Mouse (Mus musculus) stomach, embryonic 16.5 days (tissue): ENCODE measurements around the gene Epha3. TPM values are rescaled to one million over a fixed set of nuclear protein-coding genes. Genes with fewer than 3 reads are reported as not detected.

Source experiments
- ATAC-seq: fragments of 200-750 bp; cut with Nextera tagmentation; 2 replicates; pipeline ENCODE4 v1.8.0; 2017; ENCODE audit warnings: moderate number of reproducible peaks, moderate TSS enrichment; ENCODE audit not compliant: insufficient read depth, low FRiP score
- H3K27ac ChIP-seq: fragments of 300-500 bp; sonication (generic); 2 replicates; pipeline ENCODE4 v1.5.1; 2014; ENCODE audit warnings: low read length
- H3K27me3 ChIP-seq: fragments of 300-500 bp; sonication (generic); 2 replicates; pipeline ENCODE4 v1.6.1; 2014; ENCODE audit warnings: low read length, control low read depth, mixed read lengths; ENCODE audit not compliant: control insufficient read depth, insufficient read depth
- H3K36me3 ChIP-seq: fragments of 300-500 bp; sonication (generic); 2 replicates; pipeline ENCODE4 v1.6.1; 2014; ENCODE audit warnings: low read length; ENCODE audit not compliant: control insufficient read depth, insufficient read depth
- H3K4me1 ChIP-seq: fragments of 300-500 bp; sonication (generic); 2 replicates; pipeline ENCODE4 v1.6.1; 2014; ENCODE audit warnings: low read length, control low read depth, mixed read lengths; ENCODE audit not compliant: control insufficient read depth, insufficient read depth
- H3K4me2 ChIP-seq: fragments of 300-500 bp; sonication (generic); 2 replicates; pipeline ENCODE4 v1.6.1; 2014; ENCODE audit warnings: low read depth, low read length, mixed read lengths
- H3K4me3 ChIP-seq: fragments of 300-500 bp; sonication (generic); replicated peaks from 2 replicates; pipeline ENCODE4 v1.5.1; 2014; ENCODE audit warnings: mild to moderate bottlenecking, low read length
- H3K9ac ChIP-seq: fragments of 300-500 bp; sonication (generic); 2 replicates; pipeline ENCODE4 v1.6.1; 2014; ENCODE audit warnings: low read length
- H3K9me3 ChIP-seq: fragments of 300-500 bp; sonication (generic); replicated peaks from 2 replicates; pipeline ENCODE4 v1.6.1; 2016; ENCODE audit warnings: low read length, control low read depth; ENCODE audit not compliant: control insufficient read depth
- WGBS: fragments of 180-500 bp; shearing (Covaris S2); extraction: QIAGEN DNeasy Blood & Tissue Kit; methylation state at CpG from one replicate; pipeline ENCODE4 v1.1.7; 2014; 5-methylcytosine and 5-hydroxymethylcytosine counted together
- polyA plus RNA-seq: library from polyadenylated mRNA; unstranded; fragments of >200 nt; fragmentation: Nextera tagmentation; extraction: Ambion mirVana; gene quantifications from 2 replicates; pipeline ENCODE4 v1.2.1, GENCODE M21; 2015

The Epha3 gene
- polyA plus RNA-seq, 1 experiment from 2014 or later, result 16.0 TPM

- 42% methylated on average over 4 of the region's 4 CpGs for WGBS
- no peak for ATAC-seq
- no peaks in the 10 kb centered on the region for H3K9me3 ChIP-seq
Measured at GRCm38 (mm10) chr16:63613006-63613405, 251.0 kb downstream of the Epha3 start.

GRCm38 (mm10) chr16:63600229-63600628 lies 263.7 kb downstream of the Epha3 start:
- Histone ChIP-seq H3K36me3 (no peaks in the 10 kb centered on the region), H3K4me1 (no peaks in the 10 kb centered on the region), H3K9ac (no peak overlapping the region), H3K4me2 (no peak overlapping the region), H3K4me3 (no peak overlapping the region), H3K27ac (no peak overlapping the region), H3K27me3 (no peaks in the 10 kb centered on the region), H3K9me3 (no peaks in the 10 kb centered on the region)
- WGBS, result 25% methylated on average over 3 of the region's 3 CpGs
- ATAC-seq, result no peak

More at GRCm38 (mm10) chr16:63613006-63613405, 251.0 kb downstream of the Epha3 start:
- Histone ChIP-seq H3K27me3 (no peaks in the 10 kb centered on the region), H3K4me3 (no peak overlapping the region), H3K27ac (no peak overlapping the region), H3K4me1 (no peaks in the 10 kb centered on the region), H3K9ac (no peak overlapping the region), H3K4me2 (no peak overlapping the region), H3K36me3 (no peaks in the 10 kb centered on the region)

GRCm38 (mm10) chr16:63594656-63595055 lies 269.3 kb downstream of the Epha3 start:
- no peaks in the 10 kb centered on the region for H3K9me3 ChIP-seq
- H3K27ac ChIP-seq, result no peak overlapping the region
- H3K4me1 ChIP-seq, result no peaks in the 10 kb centered on the region
- no peaks in the 10 kb centered on the region for H3K36me3 ChIP-seq
- 81% methylated on average over 4 of the region's 4 CpGs for WGBS
- H3K9ac ChIP-seq, result no peak overlapping the region
- ATAC-seq, result no peak
- H3K27me3 ChIP-seq, result no peaks in the 10 kb centered on the region
- H3K4me2 ChIP-seq, result no peak overlapping the region
- H3K4me3 ChIP-seq, result no peak overlapping the region

- no peaks in the 10 kb centered on the region for H3K27me3 ChIP-seq
- H3K4me3 ChIP-seq, result no peak overlapping the region
- WGBS, result 37% methylated on average over 4 of the region's 4 CpGs
- no peak for ATAC-seq
- no peak overlapping the region for H3K4me2 ChIP-seq
- H3K4me1 ChIP-seq, result no peaks in the 10 kb centered on the region
- H3K36me3 ChIP-seq, result no peaks in the 10 kb centered on the region
- H3K27ac ChIP-seq, result no peak overlapping the region
- H3K9ac ChIP-seq, result no peak overlapping the region
- H3K9me3 ChIP-seq, result no peaks in the 10 kb centered on the region
Measured at GRCm38 (mm10) chr16:63569746-63570145, 294.2 kb downstream of the Epha3 start.

- no peaks in the 10 kb centered on the region for H3K4me1 ChIP-seq
- no peaks in the 10 kb centered on the region for H3K9me3 ChIP-seq
- no peak overlapping the region for H3K4me3 ChIP-seq
- H3K36me3 ChIP-seq, result no peaks in the 10 kb centered on the region
- no peak overlapping the region for H3K9ac ChIP-seq
- H3K27me3 ChIP-seq, result no peaks in the 10 kb centered on the region
- peak overlapping the region; percentile 29; the same call in 1 of the 2 replicates for H3K4me2 ChIP-seq
- 65% methylated on average over 17 of the region's 17 CpGs for WGBS
- H3K27ac ChIP-seq, result peak overlapping the region; percentile 55; the same call in 1 of the 2 replicates
- ATAC-seq, result peak; percentile 73; the same call in 1 of the 2 replicates
Measured at GRCm38 (mm10) chr16:63566106-63566836, 297.7 kb downstream of the Epha3 start.

GRCm38 (mm10) chr16:63556410-63557146 lies 307.4 kb downstream of the Epha3 start:
- Histone ChIP-seq H3K36me3 (no peaks in the 10 kb centered on the region), H3K4me2 (no peak overlapping the region), H3K4me3 (no peak overlapping the region), H3K27ac (no peak overlapping the region), H3K9ac (no peak overlapping the region), H3K4me1 (no peaks in the 10 kb centered on the region), H3K9me3 (no peaks in the 10 kb centered on the region), H3K27me3 (no peaks in the 10 kb centered on the region)
- 61% methylated on average over 6 of the region's 6 CpGs for WGBS
- no peak for ATAC-seq

- Histone ChIP-seq H3K9me3 (no peaks in the 10 kb centered on the region), H3K9ac (no peak overlapping the region), H3K27me3 (no peaks in the 10 kb centered on the region), H3K4me3 (no peak overlapping the region), H3K4me2 (no peak overlapping the region), H3K36me3 (no peaks in the 10 kb centered on the region), H3K27ac (no peak overlapping the region), H3K4me1 (no peaks in the 10 kb centered on the region)
- 88% methylated on average over 7 of the region's 7 CpGs for WGBS
- no peak for ATAC-seq
Measured at GRCm38 (mm10) chr16:63552531-63552930, 311.4 kb downstream of the Epha3 start.

GRCm38 (mm10) chr16:63539489-63539888 lies 324.5 kb downstream of the Epha3 start:
- no peak overlapping the region for H3K9ac ChIP-seq
- no peak overlapping the region for H3K27ac ChIP-seq
- no peaks in the 10 kb centered on the region for H3K9me3 ChIP-seq
- no peak for ATAC-seq
- H3K4me3 ChIP-seq, result no peak overlapping the region
- no peak overlapping the region for H3K4me2 ChIP-seq
- H3K27me3 ChIP-seq, result no peaks in the 10 kb centered on the region
- no peaks in the 10 kb centered on the region for H3K4me1 ChIP-seq
- H3K36me3 ChIP-seq, result no peaks in the 10 kb centered on the region

- peak; percentile 50; the same call in 1 of the 2 replicates for ATAC-seq
- H3K36me3 ChIP-seq, result no peaks in the 10 kb centered on the region
- no peaks in the 10 kb centered on the region for H3K27me3 ChIP-seq
- H3K9ac ChIP-seq, result no peak overlapping the region
- H3K9me3 ChIP-seq, result no peaks in the 10 kb centered on the region
- no peak overlapping the region for H3K27ac ChIP-seq
- H3K4me3 ChIP-seq, result no peak overlapping the region
- no peaks in the 10 kb centered on the region for H3K4me1 ChIP-seq
- no peak overlapping the region for H3K4me2 ChIP-seq
- WGBS, result 36% methylated on average over 2 of the region's 2 CpGs
Measured at GRCm38 (mm10) chr16:63528821-63529220, 335.2 kb downstream of the Epha3 start.
